Mouse (Mus musculus): Measurements from ENCODE around the gene Defb25. TPM values are rescaled to one million over a fixed set of nuclear protein-coding genes. Genes with fewer than 3 reads are reported as not detected.
"Not testable (repeated sequence)": the region's sequence is repeated elsewhere in the genome, so short reads cannot be mapped to it uniquely, and the experiment has no call there.

Defb25 gene
- total RNA-seq (2022) = not detected

DNA sequence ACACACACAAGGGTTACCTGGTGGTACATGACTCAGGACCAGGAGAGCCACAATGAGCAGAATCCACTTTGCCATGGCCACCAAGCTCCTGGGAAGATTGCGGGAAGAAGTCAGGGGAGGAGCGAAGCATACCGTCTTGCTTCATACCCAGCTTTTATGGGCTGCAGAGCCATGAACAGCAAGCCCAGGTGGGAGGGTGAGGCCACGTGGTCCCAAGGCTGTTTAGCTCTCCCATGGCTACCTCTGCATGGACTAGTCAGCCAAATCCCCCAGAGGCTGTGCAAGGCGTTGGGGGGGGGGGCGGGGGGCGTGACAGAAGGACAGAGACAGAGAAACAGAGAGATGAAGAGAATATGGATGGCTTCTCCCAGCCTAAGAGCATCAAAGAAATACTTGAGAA is at the start of gene Defb25:
Defb25 (minus strand) TSS at position 101 of the 400 bp plus-strand sequence.
- DNase-seq (ENCODE audit: low spot score in 2 of 2) = no peak

DNA sequence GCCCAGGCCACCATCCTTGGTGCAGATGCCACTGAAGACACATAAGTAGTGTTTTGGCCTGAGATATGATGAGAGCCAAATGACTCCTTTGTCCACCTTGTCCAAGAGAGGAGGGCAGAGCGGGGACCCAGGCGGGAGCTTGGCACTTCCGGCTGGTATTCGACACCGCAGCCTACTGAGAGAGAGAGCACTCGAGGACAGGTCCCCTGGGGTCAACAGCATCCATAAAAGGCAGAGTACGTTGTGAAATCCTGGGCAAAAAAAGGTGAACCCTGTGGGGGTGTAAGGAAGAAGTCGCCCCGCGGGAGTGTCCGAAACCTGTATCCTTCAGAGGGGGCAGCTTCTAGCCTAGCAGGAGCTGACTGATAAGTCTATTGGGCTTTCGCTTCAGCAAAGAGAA is 49.3 kb upstream of the Defb25 start:
- no peak for DNase-seq (ENCODE audit: low spot score in 2 of 2)

DNA sequence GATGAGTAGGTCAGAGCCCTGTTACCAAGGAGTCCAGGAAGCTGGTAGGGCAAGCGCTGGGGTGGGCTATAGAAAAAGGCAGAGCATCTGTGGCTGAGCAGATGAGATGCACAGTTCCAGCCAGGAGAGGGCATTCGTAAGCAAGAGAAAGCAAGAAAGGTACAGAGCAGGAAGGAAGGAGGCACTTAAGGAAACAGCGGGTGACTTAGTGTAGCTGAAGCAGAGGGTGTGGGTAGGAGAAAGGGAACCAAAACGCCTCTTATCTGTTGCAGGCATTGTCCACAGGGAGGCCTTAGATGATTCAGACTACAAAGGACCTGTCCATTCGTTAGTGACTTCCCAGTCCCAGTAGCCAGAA is 48.8 kb upstream of the Defb25 start:
- DNase-seq (ENCODE audit: low spot score in 2 of 2) = no peak

DNA sequence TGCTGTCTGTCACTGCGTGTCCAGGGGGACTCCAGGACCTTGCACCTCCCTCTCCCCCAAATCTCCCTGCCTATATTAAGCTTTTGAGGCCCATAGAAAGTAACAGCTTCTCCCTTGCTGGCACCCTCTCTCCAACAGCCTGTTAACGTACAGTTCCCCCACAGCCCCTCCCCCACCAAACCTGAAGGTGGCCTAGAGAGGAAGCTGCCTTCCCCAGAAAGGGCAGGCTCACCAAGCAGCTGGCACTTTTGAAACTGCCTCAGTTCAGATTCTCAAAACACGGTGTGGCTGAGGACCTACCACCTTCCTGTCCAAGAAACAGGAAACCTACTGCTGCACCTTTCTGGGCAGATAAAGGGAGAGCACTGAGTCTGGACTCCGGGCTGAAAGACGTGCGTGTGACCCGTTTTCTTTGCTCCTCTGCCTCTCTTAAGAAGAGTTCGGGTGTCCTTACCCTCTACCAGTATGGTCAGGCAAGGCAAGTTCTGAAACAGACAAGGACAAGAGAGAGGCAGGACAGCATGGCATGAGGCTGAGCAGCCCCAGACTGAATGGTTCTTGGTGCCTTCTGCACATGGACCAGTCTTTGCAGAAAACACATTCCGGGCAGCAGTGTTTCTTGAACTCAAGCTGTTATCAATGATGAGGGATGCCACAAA is 48.3 kb upstream of the Defb25 start:
- DNase-seq (ENCODE audit: low spot score in 2 of 2) = no peak

DNA sequence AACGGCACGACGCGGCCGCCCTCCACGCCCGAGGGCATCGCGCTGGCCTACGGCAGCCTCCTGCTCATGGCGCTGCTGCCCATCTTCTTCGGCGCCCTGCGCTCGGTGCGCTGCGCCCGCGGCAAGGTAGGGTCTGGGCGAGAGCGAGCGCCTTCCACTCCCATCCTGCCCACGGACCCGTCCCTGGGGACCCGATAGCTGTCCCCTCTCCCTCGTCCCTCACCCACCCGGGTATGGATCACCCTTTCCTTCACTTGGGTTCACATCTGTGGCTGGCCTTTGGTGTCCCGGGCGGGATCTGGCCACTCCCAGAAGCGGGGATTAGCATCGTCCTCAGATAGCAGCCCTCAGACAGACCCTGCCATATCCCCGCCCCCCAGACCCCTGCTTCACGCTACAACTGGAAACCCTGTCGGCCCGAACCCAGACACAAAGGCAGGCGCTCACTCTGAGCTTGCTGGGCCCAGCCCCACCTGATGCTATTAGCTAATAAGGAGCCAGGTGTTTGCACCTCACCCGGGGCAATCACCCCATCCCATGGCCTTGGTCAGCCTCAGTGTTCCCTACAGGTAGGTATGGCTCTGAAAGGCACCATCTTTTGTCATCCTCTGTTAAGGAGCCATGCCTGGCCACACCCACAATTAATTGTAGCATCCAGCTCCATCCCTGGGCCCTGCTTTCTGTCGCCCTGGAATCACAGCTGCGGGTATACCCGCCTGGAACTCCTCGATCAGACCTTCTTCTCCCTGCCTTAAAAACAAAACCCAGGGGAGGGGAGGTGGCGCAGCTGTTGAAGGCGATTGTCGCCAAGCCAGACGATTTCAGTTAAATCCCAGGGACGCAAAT is 47.0 kb upstream of the Defb25 start:
- no peak for DNase-seq (ENCODE audit: low spot score in 2 of 2)

DNA sequence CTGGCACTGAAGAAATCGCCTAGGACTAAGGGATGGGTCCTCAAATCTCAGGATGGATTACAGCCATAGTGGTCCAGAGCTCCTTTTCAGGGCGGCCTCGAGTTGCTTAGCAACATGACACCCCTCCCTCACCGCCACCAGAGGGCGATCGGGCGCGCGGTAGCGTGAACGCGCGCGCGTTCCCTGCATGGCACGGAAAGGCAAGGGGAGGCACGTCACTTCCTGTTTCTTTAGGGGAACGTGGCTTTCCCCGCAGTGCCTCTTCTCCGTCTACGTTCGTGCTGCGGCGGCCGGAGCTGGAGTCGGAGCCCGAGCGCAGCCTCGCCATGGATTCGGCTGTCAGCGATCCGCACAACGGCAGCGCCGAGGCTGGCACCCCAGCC is 46.4 kb upstream of the Defb25 start, which contains the start of gene H13:
H13 (plus strand) TSS at position 206 of the 383 bp plus-strand sequence.
- peak; percentile 88 to 90 for DNase-seq (ENCODE audit: low spot score in 2 of 2)

DNA sequence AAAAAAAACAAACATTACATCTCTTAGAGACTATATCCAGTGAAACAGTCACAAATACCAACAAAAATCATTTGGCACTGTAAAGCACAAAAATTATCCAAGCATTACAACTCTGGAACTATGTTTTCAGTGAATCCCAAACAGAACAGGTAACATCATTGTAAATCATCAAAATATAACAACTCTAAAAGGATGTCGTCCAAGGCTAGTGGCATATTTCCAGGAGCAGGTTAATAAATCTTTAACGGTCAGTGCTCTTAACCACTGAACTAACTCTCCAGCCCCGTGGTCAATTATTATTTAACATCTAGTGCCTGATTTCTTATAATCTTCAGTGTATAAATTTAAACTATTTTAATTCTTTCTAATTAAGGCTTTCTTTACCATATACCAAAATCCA is 43.3 kb upstream of the Defb25 start:
- not testable (repeated sequence) for DNase-seq (ENCODE audit: low spot score in 2 of 2)

DNA sequence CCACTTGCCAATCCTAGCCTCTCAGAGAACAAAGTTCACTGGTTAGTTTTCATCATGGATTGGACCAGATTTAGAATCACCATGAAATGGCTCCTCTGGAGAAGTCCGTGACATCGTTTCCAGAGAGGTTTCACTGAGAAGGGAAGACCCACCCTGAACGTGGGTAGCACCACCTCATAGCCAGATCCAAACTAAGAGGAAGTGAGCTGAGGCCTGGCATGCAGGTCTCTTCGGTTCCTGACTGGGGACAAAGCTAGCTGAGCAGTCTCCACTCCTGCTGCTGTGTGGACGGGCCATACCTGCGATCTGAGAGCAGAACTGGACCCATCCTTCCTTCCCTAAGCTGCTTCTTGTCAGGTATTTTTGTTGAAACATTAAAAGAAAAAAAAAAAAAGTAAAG is 38.3 kb upstream of the Defb25 start:
- no peak for DNase-seq (ENCODE audit: low spot score in 2 of 2)

DNA sequence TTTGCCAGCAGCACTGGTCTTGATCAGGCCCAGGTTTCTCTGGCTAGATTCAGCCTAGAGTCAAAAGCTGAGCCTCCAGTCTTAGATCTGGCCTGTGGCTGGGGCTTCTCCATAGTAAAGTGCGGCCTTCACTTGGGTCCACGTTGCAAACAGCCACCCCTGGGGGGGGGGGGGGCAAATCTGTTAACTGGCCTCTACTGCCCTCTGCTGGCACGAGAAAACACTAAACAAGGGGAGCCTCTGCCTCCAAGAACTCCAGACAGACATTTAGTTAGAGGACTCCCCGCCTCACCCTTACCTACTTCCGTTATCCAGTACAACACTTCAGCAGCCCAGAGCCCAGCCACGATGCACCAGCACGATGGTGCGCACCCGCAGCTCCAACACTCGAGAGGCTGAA is 34.5 kb upstream of the Defb25 start:
- DNase-seq (ENCODE audit: low spot score in 2 of 2) = no peak

DNA sequence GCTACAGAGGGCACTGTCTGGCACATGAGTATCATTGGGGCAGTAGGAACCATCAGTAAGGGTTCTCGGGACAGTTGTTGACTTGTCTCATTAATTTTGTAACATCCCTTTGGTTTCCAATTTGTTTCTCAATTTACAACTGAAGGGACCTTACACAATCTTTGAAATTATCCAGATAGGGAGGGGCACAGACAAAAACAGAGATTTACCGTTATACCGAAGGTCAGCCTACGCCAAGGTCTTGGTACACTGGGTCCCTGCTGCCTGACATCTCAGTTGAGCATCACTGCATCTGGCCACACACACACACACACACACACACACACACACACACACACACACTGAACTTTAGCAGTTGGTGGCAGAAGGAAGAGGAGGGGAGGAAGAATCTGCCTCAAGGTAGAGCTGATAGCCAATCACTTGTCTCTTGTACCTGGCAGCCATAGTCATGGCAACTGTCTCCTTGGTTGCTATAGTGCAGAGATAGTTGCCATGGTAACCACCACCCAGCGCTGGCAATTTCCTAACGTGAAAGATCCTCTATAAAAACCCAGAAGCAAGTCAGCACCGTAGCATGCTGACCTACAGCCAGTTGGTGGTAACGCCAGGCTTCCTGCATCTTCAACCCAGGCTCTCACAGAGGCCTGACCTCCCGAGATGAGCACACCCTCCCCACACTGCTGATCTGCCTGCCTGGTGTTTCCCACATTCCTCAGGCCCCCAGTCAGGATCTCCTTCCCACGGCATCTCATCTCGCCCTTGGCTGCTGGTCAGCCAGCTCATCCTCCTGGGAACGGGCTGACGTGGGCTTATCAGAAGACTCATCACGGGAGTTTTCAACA is 31.2 kb upstream of the Defb25 start:
- peak; percentile 81 to 83 for DNase-seq (ENCODE audit: low spot score in 2 of 2)

DNA sequence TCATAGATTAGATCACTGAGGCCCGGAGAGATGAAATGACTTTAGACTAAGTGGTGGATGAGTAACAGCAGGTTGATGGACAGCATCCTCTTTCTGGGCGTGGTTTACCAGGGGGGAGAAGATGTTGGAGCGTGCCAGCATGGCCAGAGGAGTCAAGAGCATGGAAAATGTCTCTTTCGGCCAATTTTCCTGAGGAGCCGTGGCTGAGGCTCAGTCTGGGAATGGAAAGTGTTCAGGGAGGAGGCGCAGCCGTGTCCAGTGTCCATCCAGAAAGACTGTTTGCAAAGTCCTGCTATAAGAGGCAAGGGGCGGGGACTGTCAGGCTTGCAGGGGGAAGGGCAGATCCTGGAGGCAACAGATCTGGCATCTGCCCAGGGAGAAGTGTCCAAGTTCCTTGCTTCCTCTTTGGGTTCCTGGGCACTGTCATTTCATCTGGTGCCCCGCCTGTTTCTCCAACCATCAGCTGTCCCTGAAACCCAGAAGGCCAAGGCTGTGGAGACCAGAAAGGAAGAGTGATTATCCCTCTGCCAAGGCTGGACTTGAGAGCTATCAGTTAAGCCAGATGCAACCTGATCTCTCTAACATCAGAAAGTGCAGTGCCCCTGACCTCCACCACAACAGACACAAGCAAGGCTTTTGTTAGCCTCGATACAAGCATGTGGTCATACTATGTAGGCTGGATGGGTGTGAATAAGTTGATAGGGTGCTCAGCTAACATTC is 30.2 kb upstream of the Defb25 start:
- DNase-seq (ENCODE audit: low spot score in 2 of 2) = no peak

DNA sequence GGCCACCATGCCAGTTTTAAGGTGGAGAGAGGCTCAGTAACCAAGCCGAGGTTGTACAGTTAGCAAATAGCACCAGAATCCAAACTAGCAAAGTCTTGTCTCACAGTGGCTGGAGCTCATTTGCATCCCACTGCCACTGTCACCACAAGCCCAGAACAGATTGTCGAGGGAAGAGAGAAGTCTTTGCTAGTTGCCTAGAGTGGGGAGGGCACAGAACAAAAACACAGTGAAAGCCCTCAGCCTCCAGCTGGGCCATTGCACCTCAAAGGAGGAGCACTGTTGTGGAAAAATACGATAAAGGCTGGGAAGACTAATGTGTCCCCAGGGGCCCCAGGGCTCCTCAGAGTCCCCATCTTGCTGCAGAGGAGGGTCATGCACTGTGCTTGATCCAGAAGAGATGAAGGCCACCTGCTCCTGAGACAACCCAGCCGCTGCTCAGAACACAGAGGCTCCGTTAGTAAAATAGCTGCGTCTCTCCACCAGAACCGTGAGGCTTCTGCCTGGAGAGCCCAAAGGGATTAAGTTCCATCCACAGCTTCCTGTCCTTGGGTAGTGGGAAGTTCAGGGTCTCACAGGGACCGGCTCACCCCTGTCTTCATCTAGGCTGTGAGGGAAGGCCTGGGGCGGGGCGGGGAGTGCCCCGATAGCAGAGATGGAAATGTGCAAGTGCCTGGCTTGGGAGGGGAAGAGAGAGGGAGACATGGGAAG is 16.7 kb upstream of the Defb25 start:
- no peak for DNase-seq (ENCODE audit: low spot score in 2 of 2)

DNA sequence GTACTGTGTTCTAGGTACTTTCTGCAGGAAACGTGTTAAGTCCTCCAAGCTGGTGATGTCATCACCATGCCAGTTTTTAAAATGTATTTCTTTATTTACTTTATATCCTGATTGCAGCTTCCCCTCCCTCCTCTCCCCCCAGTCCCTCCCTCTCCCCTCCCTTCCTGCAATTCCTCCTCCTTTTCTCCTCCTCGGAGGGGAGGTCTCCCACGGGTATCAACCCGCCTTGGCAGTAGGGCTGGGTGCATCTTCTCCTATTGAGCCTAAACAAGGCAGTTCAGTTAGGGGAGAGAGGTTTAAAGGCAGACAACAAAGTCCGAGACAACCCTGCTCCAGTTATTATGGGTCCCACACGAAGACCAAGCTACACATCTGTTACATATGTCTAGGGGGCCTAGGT is 16.0 kb upstream of the Defb25 start:
- no peak for DNase-seq (ENCODE audit: low spot score in 2 of 2)

DNA sequence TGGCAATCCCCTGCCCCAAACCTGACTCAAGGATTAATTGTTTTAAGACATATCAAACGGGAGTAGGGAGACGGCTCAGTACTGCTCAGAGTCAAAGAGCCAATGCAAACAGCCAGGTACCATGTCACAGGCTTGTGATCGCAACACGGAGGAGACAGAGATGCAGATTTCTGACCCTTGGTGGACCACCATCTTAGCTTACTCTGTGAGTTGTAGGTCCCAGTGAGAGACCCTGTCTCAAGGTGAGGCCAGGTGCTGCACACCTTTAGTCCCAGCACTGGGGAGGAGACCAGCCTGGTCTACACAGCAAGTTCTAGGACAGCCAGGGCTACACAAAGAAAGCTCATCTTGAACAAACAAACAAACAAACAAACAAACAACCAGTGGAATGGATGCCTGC is 14.5 kb upstream of the Defb25 start:
- DNase-seq (ENCODE audit: low spot score in 2 of 2) = no peak

DNA sequence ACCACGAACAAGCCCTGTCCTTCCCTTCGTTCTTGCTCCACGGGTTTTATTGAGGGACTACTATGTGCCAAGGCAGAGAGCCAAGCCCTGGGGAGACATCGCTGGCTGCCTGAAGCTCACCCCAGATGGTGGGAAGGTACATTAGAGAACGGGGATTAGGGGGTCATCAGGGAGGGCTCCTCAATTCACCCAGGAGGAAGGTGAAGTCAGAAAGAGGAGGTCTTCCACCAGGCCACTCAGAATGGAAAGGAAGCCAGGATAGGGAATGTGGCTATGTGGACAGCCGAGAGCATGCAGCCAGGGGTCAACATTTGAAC is 14.1 kb upstream of the Defb25 start:
- DNase-seq (ENCODE audit: low spot score in 2 of 2) = no peak

DNA sequence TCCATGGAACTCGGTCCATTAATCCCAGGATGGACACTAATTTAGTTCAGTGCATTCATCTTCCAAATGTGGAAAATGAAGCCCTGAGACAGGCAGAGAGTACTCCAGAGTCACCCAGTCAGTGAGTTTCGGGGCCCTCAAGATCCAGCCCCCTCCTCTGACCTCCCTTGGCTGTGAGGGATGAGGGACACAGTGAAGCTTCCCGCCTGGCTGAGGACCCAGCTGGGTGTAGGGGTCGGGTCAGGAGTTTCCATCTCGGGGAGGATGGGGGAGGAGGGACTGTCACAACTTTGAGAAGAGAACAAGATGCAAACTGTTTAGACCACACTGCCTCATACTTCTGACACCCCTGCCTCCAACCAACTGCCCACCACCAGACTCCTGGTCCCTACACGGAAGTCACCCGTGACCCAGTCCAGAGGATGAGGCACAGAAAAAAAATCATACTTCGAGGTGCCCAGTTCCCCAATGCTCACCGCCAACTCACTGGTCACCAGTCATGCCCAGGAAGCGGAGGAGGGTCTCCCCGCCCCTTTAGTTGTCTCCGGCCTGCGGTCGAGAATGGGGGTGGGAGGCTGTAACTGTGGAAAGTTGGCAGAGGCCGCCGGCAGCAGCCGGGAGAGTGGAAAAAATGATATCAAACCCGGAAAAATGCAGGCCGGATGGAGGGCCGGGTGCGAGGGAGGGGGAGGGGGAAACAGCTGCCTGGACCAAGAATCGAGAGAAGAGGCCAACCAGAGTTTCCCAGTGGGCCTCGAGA is 13.6 kb upstream of the Defb25 start:
- no peak for DNase-seq (ENCODE audit: low spot score in 2 of 2)

DNA sequence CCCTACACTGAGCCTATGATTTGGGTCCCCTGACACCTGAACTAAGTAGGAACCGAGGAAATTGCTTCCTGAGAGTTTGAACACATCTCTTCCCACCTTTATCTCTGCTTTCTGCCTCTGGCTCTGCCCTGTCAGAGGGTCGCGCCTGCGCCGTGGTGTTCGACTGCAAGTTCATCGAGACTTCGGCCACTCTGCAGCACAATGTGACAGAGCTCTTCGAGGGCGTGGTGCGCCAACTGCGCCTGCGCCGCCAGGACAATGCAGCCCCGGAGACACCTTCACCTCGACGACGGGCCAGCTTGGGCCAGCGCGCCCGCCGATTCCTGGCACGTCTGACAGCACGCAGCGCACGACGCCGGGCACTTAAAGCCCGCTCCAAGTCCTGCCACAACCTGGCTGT is 11.5 kb upstream of the Defb25 start:
- DNase-seq (ENCODE audit: low spot score in 2 of 2) = no peak

DNA sequence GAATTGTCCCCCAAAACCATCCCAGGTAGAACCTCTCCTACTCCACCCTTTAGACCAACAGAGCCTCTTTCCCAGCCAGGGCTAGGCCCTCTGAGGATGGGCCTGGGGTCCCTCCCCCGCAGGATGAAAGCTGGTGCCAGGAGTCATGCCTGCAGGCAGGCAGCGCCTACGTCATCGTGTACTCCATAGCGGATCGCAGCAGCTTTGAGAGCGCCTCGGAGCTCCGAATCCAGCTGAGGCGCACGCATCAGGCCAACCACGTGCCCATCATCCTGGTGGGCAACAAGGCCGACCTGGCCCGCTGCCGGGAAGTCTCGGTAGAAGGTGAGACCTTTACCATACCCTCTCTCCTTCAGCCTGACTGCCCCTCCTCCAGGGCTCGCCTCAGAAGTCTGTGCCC is 10.5 kb upstream of the Defb25 start:
- DNase-seq (ENCODE audit: low spot score in 2 of 2) = no peak

DNA sequence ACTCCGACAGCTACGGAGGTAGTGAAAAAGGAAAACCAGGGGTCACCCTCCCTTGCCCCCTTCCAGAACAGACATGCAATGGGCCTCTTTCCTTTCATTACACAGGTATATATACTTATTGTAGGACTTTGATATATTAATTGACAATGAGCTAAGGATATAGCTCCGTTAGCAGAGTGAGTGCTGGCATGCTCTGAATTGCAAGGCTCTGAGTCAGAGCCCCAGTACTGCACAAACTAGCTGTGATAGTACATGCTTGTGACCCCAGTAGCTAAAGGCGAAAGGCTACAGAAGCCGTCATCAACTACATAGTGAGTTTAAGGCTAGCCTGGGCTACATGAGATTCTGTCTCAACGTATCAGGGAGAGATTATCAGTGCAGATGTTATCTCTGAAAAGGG is 7.1 kb upstream of the Defb25 start:
- DNase-seq (ENCODE audit: low spot score in 2 of 2) = no peak

DNA sequence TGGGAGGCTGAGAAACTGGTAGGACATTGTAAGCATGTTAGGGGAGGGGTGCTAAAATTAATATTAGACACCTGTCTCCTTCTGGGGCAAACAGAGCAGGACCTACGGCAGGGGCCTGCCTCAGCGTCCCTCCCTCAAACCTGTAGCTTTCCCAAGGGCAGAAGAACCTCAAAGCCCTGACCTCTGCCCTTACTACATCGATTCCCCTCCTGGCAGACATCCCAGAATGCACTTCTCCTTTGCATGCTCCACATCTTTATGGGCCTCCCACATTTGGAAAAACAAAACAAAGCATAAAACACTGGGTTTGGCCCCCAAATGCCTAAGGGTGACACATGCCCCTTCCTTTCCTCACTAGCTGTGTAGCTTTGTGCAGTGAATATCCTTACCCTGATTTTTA is 6.4 kb upstream of the Defb25 start:
- DNase-seq (ENCODE audit: low spot score in 2 of 2) = no peak

All from layer of hippocampus, adult 8-10 months (tissue).